Mouse (Mus musculus): ENCODE measurements around the gene Commd6. TPM values are rescaled to one million over a fixed set of nuclear protein-coding genes. Genes with fewer than 3 reads are reported as not detected.

Commd6 gene
- polyA plus RNA-seq, 1 experiment, result 38.7 TPM

GRCm38 (mm10) chr14:101666536-101666935, 26.1 kb upstream of the Commd6 start:
- no peaks in the 10 kb centered on the region for H3K79me3 ChIP-seq (ENCODE audit: low read depth)
- no peaks in the 10 kb centered on the region for H3K79me2 ChIP-seq (ENCODE audit: control insufficient read depth, insufficient read depth)
- peaks cover 38% of the 10 kb centered on the region for H3K36me3 ChIP-seq (ENCODE audit: control insufficient read depth, insufficient read depth)
- H3K4me3 ChIP-seq (ENCODE audit: insufficient read depth, poor library complexity, severe bottlenecking), result no peak overlapping the region
- H3ac ChIP-seq (ENCODE audit: control insufficient read depth, insufficient read length, low read depth), result no peak overlapping the region
- no peaks in the 10 kb centered on the region for H3K27me3 ChIP-seq (ENCODE audit: control insufficient read depth, insufficient read depth, insufficient read length)
- TF ChIP-seq USF1 (IDR thresholded peaks at IDR 0.05; ENCODE audit: low read depth) (no peak), FOSL1 (IDR thresholded peaks at IDR 0.05; ENCODE audit: insufficient read depth, low read length, poor library complexity, severe bottlenecking) (no peak), MAX (IDR thresholded peaks at IDR 0.05) (no peak), CTCF (IDR thresholded peaks at IDR 0.05; ENCODE audit: control insufficient read depth, insufficient read depth, insufficient read length) (no peak), MYOG (IDR thresholded peaks at IDR 0.05; ENCODE audit: control insufficient read depth, extremely low read depth, insufficient read length) (no peak), MYOD1 (IDR thresholded peaks at IDR 0.05; ENCODE audit: control insufficient read depth, insufficient read length, low read depth) (no peak), CEBPB (IDR thresholded peaks at IDR 0.05; ENCODE audit: low read depth) (no peak)

GRCm38 (mm10) chr14:101666056-101666455, 25.6 kb upstream of the Commd6 start:
- TF ChIP-seq MYOG (IDR thresholded peaks at IDR 0.05; ENCODE audit: control insufficient read depth, extremely low read depth, insufficient read length) (no peak), CEBPB (IDR thresholded peaks at IDR 0.05; ENCODE audit: low read depth) (no peak), MAX (IDR thresholded peaks at IDR 0.05) (no peak), USF1 (IDR thresholded peaks at IDR 0.05; ENCODE audit: low read depth) (no peak), FOSL1 (IDR thresholded peaks at IDR 0.05; ENCODE audit: insufficient read depth, low read length, poor library complexity, severe bottlenecking) (no peak), MYOD1 (IDR thresholded peaks at IDR 0.05; ENCODE audit: control insufficient read depth, insufficient read length, low read depth) (no peak), CTCF (IDR thresholded peaks at IDR 0.05; ENCODE audit: control insufficient read depth, insufficient read depth, insufficient read length) (no peak)
- H3ac ChIP-seq (ENCODE audit: control insufficient read depth, insufficient read length, low read depth), result no peak overlapping the region
- H3K4me3 ChIP-seq (ENCODE audit: insufficient read depth, poor library complexity, severe bottlenecking), result no peak overlapping the region
- H3K79me2 ChIP-seq (ENCODE audit: control insufficient read depth, insufficient read depth), result no peaks in the 10 kb centered on the region
- peaks cover 39% of the 10 kb centered on the region for H3K36me3 ChIP-seq (ENCODE audit: control insufficient read depth, insufficient read depth)
- no peaks in the 10 kb centered on the region for H3K27me3 ChIP-seq (ENCODE audit: control insufficient read depth, insufficient read depth, insufficient read length)
- H3K79me3 ChIP-seq (ENCODE audit: low read depth), result no peaks in the 10 kb centered on the region

- Histone ChIP-seq H3K79me2 (ENCODE audit: control insufficient read depth, insufficient read depth) (no peaks in the 10 kb centered on the region), H3K27me3 (ENCODE audit: control insufficient read depth, insufficient read depth, insufficient read length) (no peaks in the 10 kb centered on the region), H3K36me3 (ENCODE audit: control insufficient read depth, insufficient read depth) (peaks cover 38% of the 10 kb centered on the region), H3K4me3 (ENCODE audit: insufficient read depth, poor library complexity, severe bottlenecking) (no peak overlapping the region), H3K79me3 (ENCODE audit: low read depth) (no peaks in the 10 kb centered on the region), H3ac (ENCODE audit: control insufficient read depth, insufficient read length, low read depth) (no peak overlapping the region)
- TF ChIP-seq MYOG (IDR thresholded peaks at IDR 0.05; ENCODE audit: control insufficient read depth, extremely low read depth, insufficient read length), result no peak
- no peak for TF ChIP-seq MAX (IDR thresholded peaks at IDR 0.05)
- no peak for TF ChIP-seq CEBPB (IDR thresholded peaks at IDR 0.05; ENCODE audit: low read depth)
- TF ChIP-seq MYOD1 (IDR thresholded peaks at IDR 0.05; ENCODE audit: control insufficient read depth, insufficient read length, low read depth), result no peak
- no peak for TF ChIP-seq FOSL1 (IDR thresholded peaks at IDR 0.05; ENCODE audit: insufficient read depth, low read length, poor library complexity, severe bottlenecking)
- no peak for TF ChIP-seq CTCF (IDR thresholded peaks at IDR 0.05; ENCODE audit: control insufficient read depth, insufficient read depth, insufficient read length)
- no peak for TF ChIP-seq USF1 (IDR thresholded peaks at IDR 0.05; ENCODE audit: low read depth)
Observed at GRCm38 (mm10) chr14:101664274-101664673, 23.8 kb upstream of the Commd6 start.

- H3K4me3 ChIP-seq (ENCODE audit: insufficient read depth, poor library complexity, severe bottlenecking), result no peak overlapping the region
- no peaks in the 10 kb centered on the region for H3K27me3 ChIP-seq (ENCODE audit: control insufficient read depth, insufficient read depth, insufficient read length)
Observed at GRCm38 (mm10) chr14:101661654-101662412, 21.3 kb upstream of the Commd6 start.

GRCm38 (mm10) chr14:101656307-101656706, 15.8 kb upstream of the Commd6 start:
- TF ChIP-seq CTCF (IDR thresholded peaks at IDR 0.05; ENCODE audit: control insufficient read depth, insufficient read depth, insufficient read length) (no peak), MYOG (IDR thresholded peaks at IDR 0.05; ENCODE audit: control insufficient read depth, extremely low read depth, insufficient read length) (no peak), FOSL1 (IDR thresholded peaks at IDR 0.05; ENCODE audit: insufficient read depth, low read length, poor library complexity, severe bottlenecking) (no peak), MYOD1 (IDR thresholded peaks at IDR 0.05; ENCODE audit: control insufficient read depth, insufficient read length, low read depth) (no peak), MAX (IDR thresholded peaks at IDR 0.05) (no peak), USF1 (IDR thresholded peaks at IDR 0.05; ENCODE audit: low read depth) (no peak), CEBPB (IDR thresholded peaks at IDR 0.05; ENCODE audit: low read depth) (no peak)
- H3ac ChIP-seq (ENCODE audit: control insufficient read depth, insufficient read length, low read depth), result no peak overlapping the region
- H3K79me2 ChIP-seq (ENCODE audit: control insufficient read depth, insufficient read depth), result peaks cover 42% of the 10 kb centered on the region
- H3K4me3 ChIP-seq (ENCODE audit: insufficient read depth, poor library complexity, severe bottlenecking), result no peak overlapping the region
- peaks cover 15% of the 10 kb centered on the region for H3K79me3 ChIP-seq (ENCODE audit: low read depth)
- H3K27me3 ChIP-seq (ENCODE audit: control insufficient read depth, insufficient read depth, insufficient read length), result no peaks in the 10 kb centered on the region
- H3K36me3 ChIP-seq (ENCODE audit: control insufficient read depth, insufficient read depth), result peaks cover 9% of the 10 kb centered on the region

More at GRCm38 (mm10) chr14:101661654-101662412, 21.3 kb upstream of the Commd6 start:
- Histone ChIP-seq H3K79me2 (ENCODE audit: control insufficient read depth, insufficient read depth) (peaks cover 16% of the 10 kb centered on the region), H3ac (ENCODE audit: control insufficient read depth, insufficient read length, low read depth) (no peak overlapping the region), H3K79me3 (ENCODE audit: low read depth) (no peaks in the 10 kb centered on the region), H3K36me3 (ENCODE audit: control insufficient read depth, insufficient read depth) (peaks cover 23% of the 10 kb centered on the region)
- TF ChIP-seq CEBPB (IDR thresholded peaks at IDR 0.05; ENCODE audit: low read depth), result no peak
- no peak for TF ChIP-seq CTCF (IDR thresholded peaks at IDR 0.05; ENCODE audit: control insufficient read depth, insufficient read depth, insufficient read length)
- no peak for TF ChIP-seq MAX (IDR thresholded peaks at IDR 0.05)
- no peak for TF ChIP-seq MYOD1 (IDR thresholded peaks at IDR 0.05; ENCODE audit: control insufficient read depth, insufficient read length, low read depth)
- TF ChIP-seq USF1 (IDR thresholded peaks at IDR 0.05; ENCODE audit: low read depth), result no peak
- TF ChIP-seq FOSL1 (IDR thresholded peaks at IDR 0.05; ENCODE audit: insufficient read depth, low read length, poor library complexity, severe bottlenecking), result no peak
- no peak for TF ChIP-seq MYOG (IDR thresholded peaks at IDR 0.05; ENCODE audit: control insufficient read depth, extremely low read depth, insufficient read length)

Measured in C2C12 (cell line).